Mouse (Mus musculus) hindbrain, embryonic 11.5 days (tissue): ENCODE measurements around the gene Bbs9. TPM values are rescaled to one million over a fixed set of nuclear protein-coding genes. Genes with fewer than 3 reads are reported as not detected.
"Not testable (repeated sequence)": the region's sequence is repeated elsewhere in the genome, so short reads cannot be mapped to it uniquely, and the experiment has no call there.

Experiments
- ATAC-seq: fragments of 200-750 bp; cut with Nextera tagmentation; 2 replicates; pipeline ENCODE4 v1.8.0; 2017; ENCODE audit warnings: mild to moderate bottlenecking, moderate TSS enrichment, moderate library complexity; ENCODE audit not compliant: low FRiP score
- DNase-seq: peaks from one replicate; pipeline ENCODE4 v3.0.0-alpha.2; 2015; ENCODE audit warnings: low spot score
- H3K27ac ChIP-seq: fragments of 300-500 bp; sonication (generic); 2 replicates; pipeline ENCODE4 v1.5.1; 2014; ENCODE audit warnings: mild to moderate bottlenecking, low read depth, low read length
- H3K27me3 ChIP-seq: fragments of 300-500 bp; sonication (generic); 2 replicates; pipeline ENCODE4 v1.6.1; 2014; ENCODE audit warnings: mild to moderate bottlenecking, low read length, moderate library complexity, mixed read lengths; ENCODE audit not compliant: control insufficient read depth, insufficient read depth
- H3K36me3 ChIP-seq: fragments of 300-500 bp; sonication (generic); 2 replicates; pipeline ENCODE4 v1.6.1; 2014; ENCODE audit warnings: mild to moderate bottlenecking, low read length, moderate library complexity, mixed read lengths; ENCODE audit not compliant: control insufficient read depth, insufficient read depth
- H3K4me1 ChIP-seq: fragments of 300-500 bp; sonication (generic); replicated peaks from 2 replicates; pipeline ENCODE4 v1.6.1; 2014; ENCODE audit warnings: low read length, mixed read lengths; ENCODE audit not compliant: control insufficient read depth, insufficient read depth
- H3K4me2 ChIP-seq: fragments of 300-500 bp; sonication (generic); replicated peaks from 2 replicates; pipeline ENCODE4 v1.6.1; 2014; ENCODE audit warnings: mild to moderate bottlenecking, low read depth, low read length
- H3K4me3 ChIP-seq: fragments of 300-500 bp; sonication (generic); 2 replicates; pipeline ENCODE4 v1.5.1; 2014; ENCODE audit warnings: low read depth, low read length
- H3K9ac ChIP-seq: fragments of 300-500 bp; sonication (generic); 2 replicates; pipeline ENCODE4 v1.6.1; 2014; ENCODE audit warnings: low read depth, low read length
- H3K9me3 ChIP-seq: fragments of 300-500 bp; sonication (generic); 2 replicates; pipeline ENCODE4 v1.6.1; 2016; ENCODE audit warnings: low read length; ENCODE audit not compliant: control insufficient read depth
- WGBS: fragments of 180-500 bp; shearing (Covaris S2); extraction: QIAGEN DNeasy Blood & Tissue Kit; methylation state at CpG from one replicate; pipeline ENCODE4 v1.1.7; 2014; 5-methylcytosine and 5-hydroxymethylcytosine counted together
- polyA plus RNA-seq: library from polyadenylated mRNA; unstranded; fragments of >200 nt; fragmentation: Nextera tagmentation; extraction: Ambion mirVana; gene quantifications from 2 replicates; pipeline ENCODE4 v1.2.1, GENCODE M21; 2014

Bbs9 gene
- polyA plus RNA-seq, 1 experiment from 2014 or later: 16.9 TPM

DNA sequence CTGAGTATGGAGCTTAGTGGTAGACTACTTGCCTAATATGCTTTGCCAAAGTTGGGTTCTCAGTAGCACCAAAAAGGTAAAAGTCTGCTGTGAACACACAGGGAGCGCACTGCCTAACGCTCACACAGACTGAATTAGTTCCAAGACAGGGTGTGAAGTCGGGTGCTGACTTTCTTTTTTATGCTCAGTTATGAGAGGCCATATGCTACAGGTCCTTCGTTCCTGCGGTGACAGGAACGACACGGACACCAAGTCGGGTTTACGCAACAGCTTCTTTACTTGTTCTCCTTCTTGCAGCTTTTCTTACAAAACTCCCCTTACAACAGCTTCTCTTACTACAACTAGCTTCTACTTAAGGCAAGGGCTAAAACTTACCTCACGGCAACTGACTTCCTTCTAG is 32.4 kb upstream of the Bbs9 start:
- no peak overlapping the region for H3K9ac ChIP-seq
- H3K4me2 ChIP-seq: no peak overlapping the region
- WGBS: 97% methylated on average over 10 of the region's 10 CpGs
- no peaks in the 10 kb centered on the region for H3K27me3 ChIP-seq
- no peaks in the 10 kb centered on the region for H3K36me3 ChIP-seq
- H3K9me3 ChIP-seq: no peaks in the 10 kb centered on the region
- H3K4me3 ChIP-seq: no peak overlapping the region
- H3K27ac ChIP-seq: no peak overlapping the region
- DNase-seq (no peak), ATAC-seq (no peak)
- no peaks in the 10 kb centered on the region for H3K4me1 ChIP-seq

DNA sequence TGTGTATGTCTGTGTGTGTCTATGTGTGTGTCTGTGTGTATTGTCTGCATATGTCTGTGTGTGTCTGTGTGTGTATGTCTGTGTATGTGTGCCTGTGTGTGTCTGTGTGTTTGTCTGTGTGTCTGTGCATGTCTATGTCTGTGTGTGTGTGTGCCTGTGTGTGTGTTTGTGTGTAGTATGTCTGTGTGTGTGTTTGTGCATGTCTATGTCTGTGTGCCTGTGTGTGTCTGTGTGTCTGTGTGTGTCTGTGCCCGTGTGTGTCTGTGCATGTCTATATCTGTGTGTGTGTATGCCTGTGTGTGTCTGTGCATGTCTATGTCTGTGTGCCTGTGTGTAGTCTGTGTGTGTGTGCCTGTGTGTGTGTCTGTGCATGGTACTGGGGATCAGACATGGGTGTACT is 30.4 kb upstream of the Bbs9 start:
- Histone ChIP-seq H3K27me3 (no peaks in the 10 kb centered on the region), H3K4me3 (no peak overlapping the region), H3K9ac (no peak overlapping the region), H3K27ac (no peak overlapping the region), H3K4me2 (no peak overlapping the region), H3K9me3 (no peaks in the 10 kb centered on the region), H3K4me1 (no peaks in the 10 kb centered on the region), H3K36me3 (no peaks in the 10 kb centered on the region)
- no peak for ATAC-seq
- WGBS: 84% methylated on average over 1 of the region's 1 CpGs
- no peak for DNase-seq

- ATAC-seq (no peak), DNase-seq (no peak)
- Histone ChIP-seq H3K9me3 (no peaks in the 10 kb centered on the region), H3K9ac (no peak overlapping the region), H3K27ac (no peak overlapping the region), H3K4me1 (no peaks in the 10 kb centered on the region), H3K4me2 (no peak overlapping the region), H3K4me3 (no peak overlapping the region), H3K36me3 (0 out of 2 replicates have a peak, but pooled peaks cover 2% of the 10 kb centered on the region), H3K27me3 (no peaks in the 10 kb centered on the region)
- 86% methylated on average over 5 of the region's 5 CpGs for WGBS
Observed at GRCm38 (mm10) chr9:22447213-22447612, 28.3 kb upstream of the Bbs9 start.

GRCm38 (mm10) chr9:22448420-22448819 is 27.1 kb upstream of the Bbs9 start:
- 89% methylated on average over 13 of the region's 13 CpGs for WGBS
- ATAC-seq: no peak

DNA sequence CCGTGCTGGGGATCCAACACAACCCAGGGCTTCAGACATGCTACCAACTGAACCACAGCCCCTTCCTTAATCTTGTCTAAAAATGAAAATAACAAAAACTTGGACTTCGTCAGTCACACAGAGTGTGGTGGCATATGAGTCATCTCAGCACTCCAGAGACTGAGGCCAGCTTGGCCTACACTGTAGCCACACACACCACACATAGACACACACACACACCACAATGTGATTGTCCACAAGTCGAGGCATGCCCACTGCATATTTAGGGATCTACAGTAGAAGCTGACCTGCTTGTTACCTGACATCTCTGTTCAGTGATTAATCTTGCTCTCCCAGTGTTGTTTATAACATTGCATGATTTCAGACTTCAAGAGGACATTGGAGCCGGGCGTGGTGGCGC is 26.3 kb upstream of the Bbs9 start:
- DNase-seq (no peak), ATAC-seq (no peak)
- H3K4me1 ChIP-seq: no peaks in the 10 kb centered on the region
- peaks cover 6% of the 10 kb centered on the region; the same call in 1 of the 2 replicates for H3K36me3 ChIP-seq
- 95% methylated on average over 6 of the region's 6 CpGs for WGBS
- H3K4me2 ChIP-seq: no peak overlapping the region
- no peaks in the 10 kb centered on the region for H3K9me3 ChIP-seq
- no peak overlapping the region for H3K4me3 ChIP-seq
- H3K27me3 ChIP-seq: no peaks in the 10 kb centered on the region
- H3K27ac ChIP-seq: no peak overlapping the region
- no peak overlapping the region for H3K9ac ChIP-seq

More at GRCm38 (mm10) chr9:22448420-22448819, 27.1 kb upstream of the Bbs9 start:
- Histone ChIP-seq H3K4me3 (no peak overlapping the region), H3K36me3 (peaks cover 6% of the 10 kb centered on the region; the same call in 1 of the 2 replicates), H3K4me1 (no peaks in the 10 kb centered on the region), H3K27me3 (no peaks in the 10 kb centered on the region), H3K9me3 (no peaks in the 10 kb centered on the region), H3K9ac (no peak overlapping the region), H3K4me2 (no peak overlapping the region), H3K27ac (no peak overlapping the region)
- no peak for DNase-seq

- no peak overlapping the region for H3K9ac ChIP-seq
- DNase-seq (no peak), ATAC-seq (no peak)
- peaks cover 10% of the 10 kb centered on the region for H3K36me3 ChIP-seq
- H3K9me3 ChIP-seq: no peaks in the 10 kb centered on the region
- H3K27ac ChIP-seq: no peak overlapping the region
- 90% methylated on average over 10 of the region's 10 CpGs for WGBS
- H3K27me3 ChIP-seq: no peaks in the 10 kb centered on the region
- no peak overlapping the region for H3K4me3 ChIP-seq
- no peaks in the 10 kb centered on the region for H3K4me1 ChIP-seq
- H3K4me2 ChIP-seq: no peak overlapping the region
Observed at GRCm38 (mm10) chr9:22452697-22453096, 22.8 kb upstream of the Bbs9 start.

DNA sequence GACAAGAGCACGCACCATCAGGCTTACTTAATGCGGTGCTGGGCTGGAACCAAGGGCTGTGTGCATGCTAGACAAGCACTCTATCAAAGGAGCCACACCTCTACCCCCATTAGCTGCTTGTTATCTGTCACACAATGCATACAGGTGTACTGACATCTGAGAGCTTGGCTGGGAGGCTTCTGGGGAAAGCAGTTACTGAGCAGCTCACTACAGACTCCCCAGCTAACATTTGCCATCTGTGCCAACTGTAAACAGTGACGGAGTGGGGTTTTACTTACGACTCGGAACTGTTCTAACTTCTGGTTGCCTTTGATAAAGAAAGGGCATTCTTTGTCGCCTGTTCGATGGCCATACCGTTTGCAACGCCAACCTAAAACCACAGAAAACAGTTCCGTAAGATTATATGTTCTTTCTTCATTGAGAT is 22.0 kb upstream of the Bbs9 start:
- ATAC-seq (no peak), DNase-seq (no peak)
- Histone ChIP-seq H3K9ac (no peak overlapping the region), H3K27me3 (no peaks in the 10 kb centered on the region), H3K36me3 (peaks cover 10% of the 10 kb centered on the region), H3K4me1 (no peaks in the 10 kb centered on the region), H3K9me3 (no peaks in the 10 kb centered on the region), H3K27ac (no peak overlapping the region), H3K4me3 (no peak overlapping the region), H3K4me2 (no peak overlapping the region)
- 95% methylated on average over 10 of the region's 10 CpGs for WGBS

DNA sequence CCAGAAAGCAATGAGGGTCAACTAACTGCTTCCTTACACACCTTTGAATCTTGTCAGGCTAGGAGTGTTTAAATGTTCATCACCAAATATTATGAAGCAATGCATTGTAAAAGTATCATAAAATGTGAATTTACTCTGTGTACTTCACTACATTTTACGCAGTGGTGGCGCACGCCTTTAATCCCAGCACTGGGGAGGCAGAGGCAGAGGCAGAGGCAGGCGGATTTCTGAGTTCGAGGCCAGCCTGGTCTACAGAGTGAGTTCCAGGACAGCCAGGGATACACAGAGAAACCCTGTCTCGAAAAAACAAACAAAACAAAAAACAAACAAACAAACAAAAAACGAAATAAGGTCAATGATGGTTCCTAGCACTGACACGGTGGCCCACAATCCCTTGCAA is 21.5 kb upstream of the Bbs9 start, which contains the start of gene Gm17545:
Gm17545 (plus strand) TSS at position 301 of the 400 bp plus-strand sequence.
- ATAC-seq, H3K4me3 ChIP-seq, H3K27ac ChIP-seq, H3K36me3 ChIP-seq, DNase-seq, H3K4me2 ChIP-seq, H3K4me1 ChIP-seq, H3K9ac ChIP-seq, H3K9me3 ChIP-seq, H3K27me3 ChIP-seq: not testable (repeated sequence)
- 89% methylated on average over 8 of the region's 8 CpGs for WGBS

DNA sequence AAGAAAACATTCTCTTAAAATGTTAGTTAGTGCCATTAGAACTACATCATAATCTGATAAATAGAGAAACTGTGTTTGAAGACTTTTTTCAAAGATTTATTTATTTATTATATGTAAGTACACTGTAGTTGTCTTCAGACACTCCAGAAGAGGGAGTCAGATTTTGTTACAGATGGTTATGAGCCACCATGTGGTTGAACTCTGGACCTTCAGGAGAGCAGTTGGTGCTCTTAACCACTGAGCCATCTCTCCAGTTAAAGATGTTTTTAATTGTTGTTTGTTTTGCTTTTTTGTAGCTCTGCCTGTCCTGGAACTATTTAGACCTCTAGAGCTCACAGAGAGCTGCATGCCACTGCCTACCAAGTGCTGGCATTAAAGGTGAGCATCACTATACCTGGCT is 20.5 kb upstream of the Bbs9 start:
- Histone ChIP-seq H3K9ac (no peak overlapping the region), H3K4me1 (no peaks in the 10 kb centered on the region)
- ATAC-seq: no peak

More for the DNA sequence above, 20.5 kb upstream of the Bbs9 start:
- DNase-seq: no peak
- H3K4me2 ChIP-seq: no peak overlapping the region
- H3K27ac ChIP-seq: no peak overlapping the region
- no peak overlapping the region for H3K4me3 ChIP-seq
- H3K9me3 ChIP-seq: no peaks in the 10 kb centered on the region
- H3K27me3 ChIP-seq: no peaks in the 10 kb centered on the region
- H3K36me3 ChIP-seq: peaks cover 10% of the 10 kb centered on the region
